Mouse (Mus musculus): ENCODE data around the gene Cenpn.

GRCm38 (mm10) chr8:116872761-116873342 lies 48.7 kb upstream of the Cenpn start:
- TF ChIP-seq CTCF (conservative IDR thresholded peaks at IDR 0.05; ENCODE audit: low read length): peak; percentile 54
- no peak for TF ChIP-seq POU5F1 (IDR thresholded peaks at IDR 0.05; ENCODE audit: borderline replicate concordance, low read length)

Measured in E14TG2a.4 (cell line).